Mouse (Mus musculus) intestine, postnatal 0 days (tissue): ENCODE measurements at regions not wholly inside any gene's neighbourhood (a gene's known extent, or its start where the extent isn't known, plus 50 kb on each side); places are given as distances from the start of the nearest gene placed in this dataset.

Experiments used
- ATAC-seq: fragments of 200-750 bp; cut with Nextera tagmentation; 2 replicates; pipeline ENCODE4 v1.8.0; 2017; ENCODE audit warnings: mild to moderate bottlenecking, moderate TSS enrichment, moderate library complexity
- H3K27ac ChIP-seq: fragments of 300-500 bp; sonication (generic); 2 replicates; pipeline ENCODE4 v1.5.1; 2014; ENCODE audit warnings: mild to moderate bottlenecking, low read depth, low read length, moderate library complexity
- H3K27me3 ChIP-seq: fragments of 300-500 bp; sonication (generic); replicated peaks from 2 replicates; pipeline ENCODE4 v1.6.1; 2014; ENCODE audit warnings: low read length, mixed read lengths; ENCODE audit not compliant: control insufficient read depth, insufficient read depth
- H3K36me3 ChIP-seq: fragments of 300-500 bp; sonication (generic); 2 replicates; pipeline ENCODE4 v1.6.1; 2014; ENCODE audit warnings: mild to moderate bottlenecking, moderate library complexity; ENCODE audit not compliant: control insufficient read depth, insufficient read depth
- H3K4me1 ChIP-seq: fragments of 300-500 bp; sonication (generic); replicated peaks from 2 replicates; pipeline ENCODE4 v1.6.1; 2014; ENCODE audit warnings: antibody characterized with exemption, low read length, mixed read lengths; ENCODE audit not compliant: control insufficient read depth, insufficient read depth
- H3K4me2 ChIP-seq: fragments of 300-500 bp; sonication (generic); replicated peaks from 2 replicates; pipeline ENCODE4 v1.6.1; 2014; ENCODE audit warnings: low read depth, mild to moderate bottlenecking, moderate library complexity
- H3K4me3 ChIP-seq: fragments of 300-500 bp; sonication (generic); 2 replicates; pipeline ENCODE4 v1.5.1; 2014; ENCODE audit warnings: low read depth, low read length
- H3K9ac ChIP-seq: fragments of 300-500 bp; sonication (generic); 2 replicates; pipeline ENCODE4 v1.6.1; 2014; ENCODE audit warnings: mild to moderate bottlenecking, low read depth, low read length
- H3K9me3 ChIP-seq: fragments of 300-500 bp; sonication (generic); 2 replicates; pipeline ENCODE4 v1.6.1; 2016; ENCODE audit warnings: mixed run types; ENCODE audit not compliant: control insufficient read depth
- CTCF ChIP-seq: sonication (generic); IDR thresholded peaks from 2 replicates; pipeline ENCODE4 v1.5.1; 2016; ENCODE audit warnings: low read depth, mild to moderate bottlenecking, control low read depth, antibody characterized with exemption, moderate library complexity
- WGBS: fragments of 180-500 bp; shearing (Covaris S2); extraction: QIAGEN DNeasy Blood & Tissue Kit; methylation state at CpG from one replicate; pipeline ENCODE4 v1.1.7; 2014; 5-methylcytosine and 5-hydroxymethylcytosine counted together

GRCm38 (mm10) chr11:27672436-27672835 is 667.2 kb downstream of the Gm6685 start:
- no peaks in the 10 kb centered on the region for H3K36me3 ChIP-seq
- no peaks in the 10 kb centered on the region for H3K9me3 ChIP-seq
- no peak overlapping the region for H3K9ac ChIP-seq
- H3K27ac ChIP-seq, result no peak overlapping the region
- no peaks in the 10 kb centered on the region for H3K4me1 ChIP-seq
- no peak for TF ChIP-seq CTCF
- no peak overlapping the region for H3K4me2 ChIP-seq
- no peak for ATAC-seq
- WGBS, result 56% methylated on average over 1 of the region's 1 CpGs
- H3K4me3 ChIP-seq, result no peak overlapping the region
- H3K27me3 ChIP-seq, result no peaks in the 10 kb centered on the region
